Mouse (Mus musculus) lung, postnatal 0 days (tissue): ENCODE measurements around the gene Ildr2. TPM values are rescaled to one million over a fixed set of nuclear protein-coding genes. Genes with fewer than 3 reads are reported as not detected.

Source experiments
- ATAC-seq: fragments of 200-750 bp; cut with Nextera tagmentation; 2 replicates; pipeline ENCODE4 v1.8.0; 2017; ENCODE audit warnings: moderate library complexity
- DNase-seq: peaks from one replicate; pipeline ENCODE4 v3.0.0-alpha.2; 2016; ENCODE audit warnings: low spot score
- H3K27ac ChIP-seq: fragments of 300-500 bp; sonication (generic); 2 replicates; pipeline ENCODE4 v1.5.1; 2014; ENCODE audit warnings: antibody characterized with exemption, mild to moderate bottlenecking, low read length, mixed read lengths
- H3K27me3 ChIP-seq: fragments of 300-500 bp; sonication (generic); replicated peaks from 2 replicates; pipeline ENCODE4 v1.6.1; 2014; ENCODE audit warnings: low read length, mixed read lengths; ENCODE audit not compliant: insufficient read depth
- H3K36me3 ChIP-seq: fragments of 300-500 bp; sonication (generic); 2 replicates; pipeline ENCODE4 v1.6.1; 2014; ENCODE audit warnings: low read length, mixed read lengths; ENCODE audit not compliant: insufficient read depth
- H3K4me1 ChIP-seq: fragments of 300-500 bp; sonication (generic); 2 replicates; pipeline ENCODE4 v1.6.1; 2014; ENCODE audit warnings: antibody characterized with exemption, low read depth, low read length, mixed read lengths; ENCODE audit not compliant: insufficient read depth
- H3K4me2 ChIP-seq: fragments of 300-500 bp; sonication (generic); replicated peaks from 2 replicates; pipeline ENCODE4 v1.6.1; 2014; ENCODE audit warnings: low read depth, mild to moderate bottlenecking, low read length, moderate library complexity, mixed read lengths
- H3K4me3 ChIP-seq: fragments of 300-500 bp; sonication (generic); 2 replicates; pipeline ENCODE4 v1.5.1; 2014; ENCODE audit warnings: low read depth, low read length
- H3K9ac ChIP-seq: fragments of 300-500 bp; sonication (generic); replicated peaks from 2 replicates; pipeline ENCODE4 v1.6.1; 2014; ENCODE audit warnings: low read depth, mild to moderate bottlenecking
- H3K9me3 ChIP-seq: fragments of 300-500 bp; sonication (generic); 2 replicates; pipeline ENCODE4 v1.6.1; 2016; ENCODE audit warnings: low read length, mixed read lengths
- CTCF ChIP-seq: IDR thresholded peaks from 2 replicates; pipeline ENCODE4 v1.5.1; 2016; ENCODE audit warnings: antibody characterized with exemption, mild to moderate bottlenecking
- EP300 ChIP-seq: IDR thresholded peaks from 2 replicates; pipeline ENCODE4 v1.6.1; 2016; ENCODE audit warnings: antibody characterized with exemption, mild to moderate bottlenecking, control low read depth
- WGBS: fragments of 180-500 bp; shearing (Covaris S2); extraction: QIAGEN DNeasy Blood & Tissue Kit; methylation state at CpG from one replicate; pipeline ENCODE4 v1.1.7; 2014; 5-methylcytosine and 5-hydroxymethylcytosine counted together
- polyA plus RNA-seq: library from polyadenylated mRNA; unstranded; fragments of >200 nt; fragmentation: Nextera tagmentation; extraction: Ambion mirVana; gene quantifications from 2 replicates; pipeline ENCODE4 v1.2.1, GENCODE M21; 2015

Gene Ildr2
- polyA plus RNA-seq, result 0.79 and 1.1 TPM in 2 replicates

- no peaks in the 10 kb centered on the region; the same call in 1 of the 2 replicates for H3K4me1 ChIP-seq
- H3K9me3 ChIP-seq, result no peaks in the 10 kb centered on the region
- ATAC-seq, result peak; percentile 82
- peak; percentile 33 for DNase-seq
- peak within 1 kb of the TSS; percentile 92 for H3K4me2 ChIP-seq
- H3K9ac ChIP-seq, result peak within 1 kb of the TSS; percentile 32; the same call in 1 of the 2 replicates
- under 1% methylated on average over 70 of the region's 72 CpGs for WGBS
- no peak within 1 kb of the TSS for H3K27ac ChIP-seq
- H3K36me3 ChIP-seq, result no peaks in the 10 kb centered on the region
- TF ChIP-seq CTCF (peak; percentile 27; the same call in 1 of the 2 replicates), EP300 (no peak)
- H3K27me3 ChIP-seq, result 0 out of 2 replicates have a peak, but pooled peaks cover 8% of the 10 kb centered on the region
- H3K4me3 ChIP-seq, result peak within 1 kb of the TSS; percentile 40
These were observed at the start of gene Ildr2 for GRCm38 (mm10) chr1:166253898-166254894. Ildr2 (plus strand) TSS chr1:166254139.

- no peak for TF ChIP-seq CTCF
- no peak for TF ChIP-seq EP300
- 53% methylated on average over 5 of the region's 5 CpGs for WGBS
- no peaks in the 10 kb centered on the region for H3K9me3 ChIP-seq
- no peak overlapping the region for H3K4me3 ChIP-seq
- H3K36me3 ChIP-seq, result no peaks in the 10 kb centered on the region
- DNase-seq (no peak), ATAC-seq (no peak)
- H3K4me2 ChIP-seq, result no peak overlapping the region
- H3K9ac ChIP-seq, result no peak overlapping the region
- H3K27ac ChIP-seq, result no peak overlapping the region
- H3K4me1 ChIP-seq, result no peaks in the 10 kb centered on the region
- H3K27me3 ChIP-seq, result no peaks in the 10 kb centered on the region
These were observed 49.8 kb upstream of the Ildr2 start for GRCm38 (mm10) chr1:166204171-166204570.

DNA sequence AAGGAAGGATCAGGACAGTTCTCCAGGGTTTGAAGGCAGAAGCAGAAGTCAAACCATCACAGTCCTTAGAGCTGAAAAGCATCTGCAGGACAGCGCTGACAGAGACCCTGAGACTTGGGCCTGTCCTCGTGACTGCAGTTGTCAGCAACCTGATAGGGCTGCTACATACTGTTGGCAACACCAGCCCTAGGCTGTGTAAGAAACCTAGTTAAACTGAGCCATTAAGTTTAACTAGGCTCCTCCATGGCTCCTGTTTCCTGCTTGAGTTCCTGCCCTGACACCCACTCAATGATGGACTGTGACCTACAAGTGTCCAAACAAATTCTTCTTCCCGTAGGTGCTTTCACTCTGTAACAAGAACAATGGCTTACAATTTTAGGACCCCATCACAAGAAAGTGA is 48.8 kb upstream of the Ildr2 start:
- TF ChIP-seq EP300, result no peak
- no peak for TF ChIP-seq CTCF
- DNase-seq (no peak), ATAC-seq (no peak)
- Histone ChIP-seq H3K9me3 (no peaks in the 10 kb centered on the region), H3K9ac (no peak overlapping the region), H3K4me3 (no peak overlapping the region), H3K27me3 (no peaks in the 10 kb centered on the region), H3K36me3 (no peaks in the 10 kb centered on the region), H3K27ac (no peak overlapping the region), H3K4me1 (no peaks in the 10 kb centered on the region), H3K4me2 (no peak overlapping the region)
- WGBS, result 50% methylated on average over 3 of the region's 3 CpGs

DNA sequence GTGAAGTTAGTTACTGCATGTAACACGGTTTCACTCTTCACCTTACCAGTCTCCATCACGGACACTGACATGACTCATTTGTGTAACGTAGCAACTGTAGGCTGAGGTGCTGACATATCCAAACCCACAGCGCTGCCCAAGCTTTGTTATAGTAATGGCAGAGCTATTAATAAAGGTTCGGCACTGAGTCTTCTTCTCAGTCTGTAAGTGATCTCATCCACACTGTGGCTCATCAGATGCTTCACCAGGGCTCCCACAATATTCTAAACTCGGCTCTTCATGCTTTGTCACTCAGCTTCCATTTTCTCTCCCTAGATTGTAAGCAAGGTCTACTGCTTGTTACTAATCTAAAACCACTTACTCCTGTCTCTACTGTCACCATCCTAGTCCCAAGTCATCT is 44.6 kb upstream of the Ildr2 start:
- WGBS, result 66% methylated on average over 6 of the region's 6 CpGs
- no peaks in the 10 kb centered on the region for H3K9me3 ChIP-seq
- H3K36me3 ChIP-seq, result no peaks in the 10 kb centered on the region
- ATAC-seq (no peak), DNase-seq (no peak)
- no peak for TF ChIP-seq CTCF
- TF ChIP-seq EP300, result no peak
- H3K4me1 ChIP-seq, result no peaks in the 10 kb centered on the region
- no peak overlapping the region for H3K4me2 ChIP-seq
- no peak overlapping the region for H3K9ac ChIP-seq
- H3K27ac ChIP-seq, result no peak overlapping the region
- H3K4me3 ChIP-seq, result no peak overlapping the region
- H3K27me3 ChIP-seq, result no peaks in the 10 kb centered on the region

GRCm38 (mm10) chr1:166214181-166214580 is 39.8 kb upstream of the Ildr2 start:
- no peaks in the 10 kb centered on the region for H3K36me3 ChIP-seq
- no peaks in the 10 kb centered on the region for H3K9me3 ChIP-seq
- H3K4me2 ChIP-seq, result no peak overlapping the region
- no peaks in the 10 kb centered on the region for H3K27me3 ChIP-seq
- DNase-seq (peak; percentile 9), ATAC-seq (no peak)
- no peak overlapping the region for H3K9ac ChIP-seq
- H3K27ac ChIP-seq, result no peak overlapping the region
- no peaks in the 10 kb centered on the region for H3K4me1 ChIP-seq
- WGBS, result 76% methylated on average over 4 of the region's 4 CpGs
- no peak for TF ChIP-seq EP300
- TF ChIP-seq CTCF, result peak; percentile 60
- no peak overlapping the region for H3K4me3 ChIP-seq

DNA sequence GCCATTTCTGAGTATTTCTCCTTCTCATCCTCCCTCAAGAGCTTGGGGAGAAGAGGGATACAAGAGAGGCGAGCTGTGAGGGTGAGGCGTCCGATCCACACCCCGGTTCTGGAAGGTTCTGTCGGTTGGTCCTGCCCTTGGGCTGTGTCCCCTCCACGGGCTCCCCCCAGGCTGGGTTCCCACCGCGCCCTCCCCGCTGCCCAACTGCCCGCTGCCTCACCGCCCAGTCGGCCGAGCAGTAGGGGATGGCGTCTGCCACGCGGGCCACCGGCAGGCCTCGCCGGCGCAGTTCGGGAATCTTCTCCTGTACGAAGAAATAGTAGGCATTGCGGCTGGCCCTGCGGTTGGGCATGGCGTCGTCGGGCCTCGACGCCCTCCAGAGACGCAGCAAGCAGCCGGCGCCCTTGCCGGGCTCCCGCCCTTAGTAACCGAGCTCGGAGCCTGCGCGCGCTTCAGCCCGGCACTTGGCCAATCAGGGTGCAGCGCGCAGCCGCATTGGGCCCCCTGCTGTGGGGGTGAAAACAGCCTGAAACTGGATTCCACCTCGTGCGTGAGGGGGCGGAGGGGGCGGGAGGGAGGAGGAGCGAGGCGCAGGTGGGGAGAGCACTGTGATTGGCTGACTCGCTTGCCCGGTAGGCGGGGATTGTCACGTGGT is 15.5 kb upstream of the Ildr2 start, which contains the start of gene Mael:
Gene Mael (minus strand): TSS at position 433 of the 655 bp plus-strand sequence.
- H3K4me2 ChIP-seq, result no peak within 1 kb of the TSS
- H3K4me1 ChIP-seq, result no peaks in the 10 kb centered on the region
- peaks cover 4% of the 10 kb centered on the region; the same call in 1 of the 2 replicates for H3K9me3 ChIP-seq
- no peak for DNase-seq
- no peak within 1 kb of the TSS for H3K9ac ChIP-seq
- H3K4me3 ChIP-seq, result no peak within 1 kb of the TSS
- WGBS, result 85% methylated on average over 52 of the region's 53 CpGs
- no peaks in the 10 kb centered on the region for H3K27me3 ChIP-seq
- no peak for TF ChIP-seq EP300
- TF ChIP-seq CTCF, result no peak
- no peak within 1 kb of the TSS for H3K27ac ChIP-seq
- no peak for ATAC-seq
- no peaks in the 10 kb centered on the region for H3K36me3 ChIP-seq
